Mouse (Mus musculus): ENCODE measurements around the gene Tceanc2. TPM values are rescaled to one million over a fixed set of nuclear protein-coding genes. Genes with fewer than 3 reads are reported as not detected.
A peak's percentile ranks its signal among the peaks of the same experiment; 100 is the strongest.

Tceanc2 gene
- total RNA-seq, 1 experiment from 2014 or later, result 27.9 TPM

DNA sequence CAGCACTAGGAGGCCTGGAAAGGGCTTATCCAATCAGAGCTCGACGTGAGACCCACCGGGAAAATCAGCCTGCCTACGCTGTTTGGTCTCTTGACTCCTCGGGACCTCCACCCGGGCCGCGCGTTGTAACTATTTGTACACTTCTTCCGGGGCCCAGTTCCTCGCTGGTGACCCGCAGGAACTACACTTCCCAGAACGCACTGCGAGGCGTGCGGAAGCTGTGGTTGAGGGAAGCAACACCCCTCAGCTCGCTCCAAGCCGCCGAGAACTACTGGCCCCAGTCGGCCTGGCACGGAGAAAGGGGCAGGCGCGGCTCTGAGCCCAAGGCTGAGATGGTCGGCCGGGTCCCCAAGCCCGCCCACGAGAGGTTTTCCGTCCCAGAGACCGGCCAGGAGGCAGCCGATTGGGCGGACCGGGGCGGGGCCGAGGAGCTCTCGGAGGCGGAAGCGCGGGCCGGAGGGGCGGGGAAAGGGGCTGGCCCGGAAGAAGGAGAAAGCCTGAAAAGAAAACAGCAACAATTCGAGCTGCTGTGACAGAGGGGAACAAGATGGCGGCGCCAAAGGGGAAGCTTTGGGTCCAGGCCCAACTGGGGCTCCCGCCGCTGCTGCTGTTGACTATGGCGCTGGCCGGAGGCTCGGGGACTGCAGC lies 610 bp downstream of the Tceanc2 start, which contains the start of gene Tmem59:
Tmem59 (plus strand) TSS at position 218 of the 648 bp plus-strand sequence.
- DNase-seq, result peak; percentile 99

DNA sequence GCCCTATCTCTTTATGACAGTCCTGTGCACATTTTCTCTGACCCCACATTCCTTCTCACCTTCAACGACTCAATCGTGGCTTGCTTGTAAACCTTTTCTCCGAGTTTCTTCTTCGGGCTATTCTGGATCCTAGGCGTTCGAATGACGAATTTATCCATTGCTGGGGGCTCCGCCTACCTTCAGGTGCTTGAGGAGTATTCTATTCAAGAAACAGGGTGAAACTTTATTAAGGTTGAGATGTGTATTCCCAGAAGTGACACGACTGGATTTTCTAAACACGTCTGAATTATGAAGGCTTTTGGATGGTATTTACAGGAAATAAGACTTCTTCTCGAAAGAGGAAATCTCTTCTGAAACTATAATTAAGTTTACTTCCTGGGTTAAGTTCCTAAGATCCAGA lies 1.4 kb downstream of the Tceanc2 start:
- DNase-seq, result no peak

DNA sequence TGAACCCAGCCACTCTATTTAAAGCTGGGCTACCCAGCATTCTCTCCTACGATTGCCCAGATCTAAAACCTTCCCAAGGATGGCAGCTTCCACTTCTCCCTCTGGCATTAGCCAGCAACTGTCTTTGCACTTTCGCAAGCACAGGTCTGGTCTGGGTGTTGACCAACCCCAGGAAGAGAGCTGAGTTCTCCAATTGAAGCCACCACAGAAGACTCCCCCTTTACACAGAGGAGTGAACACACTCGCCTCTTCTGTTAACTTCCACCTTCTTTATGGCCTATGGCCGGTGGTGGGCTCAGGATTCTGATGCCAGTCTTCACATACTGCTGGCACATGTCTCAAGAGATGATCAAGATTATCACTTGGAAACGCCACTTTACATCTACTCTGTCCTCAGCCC lies 11.1 kb downstream of the Tceanc2 start:
- DNase-seq, result no peak

DNA sequence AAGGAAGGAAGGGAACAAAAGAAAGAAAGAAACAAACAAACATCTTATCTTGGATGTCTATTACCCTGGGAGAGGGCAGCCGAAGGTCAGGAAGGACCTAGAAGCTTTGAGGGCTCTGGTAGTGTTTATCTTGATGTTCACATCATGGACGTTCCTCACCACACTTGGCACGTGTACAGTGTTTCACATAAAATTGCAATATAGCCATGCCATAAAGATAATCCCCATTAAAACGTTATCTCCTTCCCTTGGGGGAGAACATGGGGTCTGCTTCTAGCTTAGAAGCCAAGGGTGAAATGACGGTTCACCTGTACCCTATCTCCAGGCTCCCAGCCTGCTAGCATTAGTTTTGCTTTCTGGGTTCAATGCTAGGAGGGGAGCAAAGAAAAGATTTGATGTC lies 12.2 kb downstream of the Tceanc2 start:
- DNase-seq, result no peak

DNA sequence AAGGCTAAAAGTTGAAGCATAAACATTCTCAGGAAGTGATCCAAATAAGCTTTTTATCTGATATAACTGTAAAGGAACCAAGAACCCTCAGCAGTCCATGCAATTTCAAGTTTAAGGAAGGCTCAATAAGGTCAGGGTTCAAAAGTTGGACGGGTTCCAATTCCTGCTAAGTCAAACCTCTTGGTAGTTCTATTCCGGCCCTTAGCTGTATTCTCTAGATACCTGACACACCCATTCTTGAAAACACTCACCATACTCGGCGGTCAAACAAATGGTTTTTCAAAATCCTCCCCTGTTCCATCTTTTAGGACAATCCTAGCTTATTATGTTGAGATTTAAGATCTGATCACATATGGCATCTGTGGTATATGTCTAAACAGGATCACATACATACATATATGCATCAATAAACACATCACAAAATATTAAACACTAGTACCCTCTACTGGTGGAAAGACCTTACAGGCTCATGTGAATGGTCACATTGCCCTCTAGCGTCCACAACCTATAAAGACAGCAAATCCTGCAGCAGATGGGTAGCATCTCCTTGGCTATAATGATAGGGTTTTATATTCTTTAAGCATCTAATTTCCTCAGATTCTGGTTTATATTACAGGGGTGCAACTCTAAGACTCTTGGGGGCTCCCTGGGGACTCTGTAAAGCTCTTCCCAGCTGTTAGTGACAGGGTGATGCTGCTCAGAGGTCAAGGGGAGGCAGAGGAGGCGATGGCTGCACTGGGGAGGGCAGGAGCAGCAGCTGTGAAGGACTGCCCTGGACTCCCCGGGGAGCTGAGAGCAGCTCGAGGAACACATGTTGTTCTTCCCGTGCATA lies 14.9 kb downstream of the Tceanc2 start:
- peak; percentile 81 for DNase-seq

DNA sequence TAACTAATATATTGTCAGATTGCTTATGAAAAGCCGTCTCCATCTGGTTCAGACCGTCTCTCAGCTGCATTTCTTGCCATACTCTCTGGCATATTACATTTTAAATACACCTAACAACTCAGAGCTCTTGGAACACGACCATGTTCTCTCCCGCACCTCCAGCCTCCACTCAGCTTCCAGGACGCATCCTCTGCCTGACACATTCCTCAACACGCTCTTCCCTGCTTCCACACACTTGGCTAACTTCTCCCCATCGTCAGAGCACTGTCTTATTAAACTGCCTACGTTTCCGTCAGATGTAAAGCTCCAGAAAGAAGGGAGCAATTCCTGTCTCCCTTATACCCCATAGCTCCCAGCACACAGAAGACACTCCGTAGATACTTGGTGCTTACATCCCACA lies 15.6 kb downstream of the Tceanc2 start:
- DNase-seq, result no peak

DNA sequence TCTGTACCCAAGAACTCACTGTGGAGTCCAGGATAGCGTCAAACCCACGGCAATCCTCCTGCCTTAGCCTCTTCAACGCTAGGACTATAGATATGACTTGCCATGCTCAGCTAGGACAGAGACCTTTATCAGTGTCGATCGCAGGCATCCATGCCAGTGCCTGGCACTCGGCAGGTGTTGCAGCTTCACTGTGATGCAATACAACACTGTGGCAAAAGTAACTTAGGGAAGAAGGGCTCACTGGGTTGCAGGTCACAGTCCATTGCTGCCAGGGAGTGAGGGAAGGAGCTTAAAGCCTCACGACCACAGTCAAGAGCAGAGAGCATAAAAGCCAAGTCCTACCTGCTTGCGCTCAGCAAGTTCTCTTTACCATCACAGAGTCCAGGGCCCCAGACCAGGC lies 18.7 kb downstream of the Tceanc2 start:
- DNase-seq, result peak; percentile 41

DNA sequence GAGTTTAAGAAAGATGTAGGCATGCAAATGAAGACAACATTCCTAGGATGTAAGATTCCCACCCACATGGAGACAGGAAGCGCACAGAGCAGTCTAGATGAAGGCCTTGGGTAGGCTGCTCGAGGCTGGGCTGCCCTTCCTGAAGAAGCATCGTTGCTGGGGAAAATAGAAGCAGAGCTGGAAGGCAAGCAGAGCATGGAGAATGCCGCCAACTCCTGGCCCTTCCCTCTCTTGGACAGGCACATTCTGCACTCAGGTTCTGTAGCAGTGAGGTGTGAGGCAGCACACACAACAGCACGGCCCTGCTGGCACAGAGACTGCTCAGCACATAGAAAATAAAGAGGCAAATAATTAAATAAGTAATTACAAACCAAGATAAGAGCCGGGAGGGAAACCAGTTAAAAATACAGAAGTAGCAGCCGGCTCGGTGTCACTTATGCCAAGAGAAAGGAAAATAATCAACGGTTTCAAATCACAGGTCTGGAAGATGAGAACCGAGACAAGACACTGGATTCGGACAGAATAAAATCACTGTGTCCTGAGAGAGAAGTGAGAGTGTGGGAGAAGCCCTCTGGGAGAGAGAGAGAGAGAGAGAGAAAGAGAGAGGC lies 19.6 kb downstream of the Tceanc2 start:
- no peak for DNase-seq

DNA sequence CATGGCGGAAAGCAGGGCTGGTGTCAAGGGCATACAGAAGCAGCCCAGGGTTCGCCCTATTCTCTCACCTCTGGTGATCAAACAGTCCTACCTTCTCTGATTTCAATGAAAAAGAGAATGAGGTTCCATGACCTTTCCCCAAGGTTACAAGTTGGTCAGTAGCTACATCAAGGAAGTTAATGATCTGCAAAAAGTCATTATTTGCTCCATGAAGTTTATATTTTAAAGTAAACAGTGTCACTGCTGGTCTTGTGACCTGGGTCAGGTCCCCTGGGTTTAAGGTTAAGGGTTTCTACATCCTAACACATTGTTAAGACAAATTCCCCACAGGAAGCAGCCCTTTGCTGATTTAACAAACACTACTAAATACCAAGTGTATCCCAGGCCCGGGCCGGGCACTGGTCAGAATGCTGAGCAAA lies 21.9 kb downstream of the Tceanc2 start:
- DNase-seq, result no peak

DNA sequence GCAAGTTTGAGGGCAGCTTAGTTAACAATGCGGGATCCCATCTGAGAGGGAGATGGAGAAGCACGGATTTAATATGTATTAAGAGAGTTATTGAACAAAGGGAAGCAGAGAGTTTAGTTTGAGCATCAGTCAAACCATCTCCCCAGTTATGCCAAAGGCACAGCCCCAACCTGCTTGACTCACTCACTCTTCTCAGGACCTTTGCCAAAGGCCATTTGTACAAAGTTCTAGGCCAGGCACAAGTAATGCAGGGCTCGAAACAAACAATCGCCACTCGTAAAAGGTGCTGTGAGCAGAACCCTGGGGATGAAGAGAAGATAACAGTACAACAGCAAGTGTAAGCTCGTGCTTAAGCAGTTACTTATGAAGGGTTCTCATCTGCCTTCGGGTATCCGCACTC lies 26.3 kb downstream of the Tceanc2 start:
- DNase-seq, result peak; percentile 27

DNA sequence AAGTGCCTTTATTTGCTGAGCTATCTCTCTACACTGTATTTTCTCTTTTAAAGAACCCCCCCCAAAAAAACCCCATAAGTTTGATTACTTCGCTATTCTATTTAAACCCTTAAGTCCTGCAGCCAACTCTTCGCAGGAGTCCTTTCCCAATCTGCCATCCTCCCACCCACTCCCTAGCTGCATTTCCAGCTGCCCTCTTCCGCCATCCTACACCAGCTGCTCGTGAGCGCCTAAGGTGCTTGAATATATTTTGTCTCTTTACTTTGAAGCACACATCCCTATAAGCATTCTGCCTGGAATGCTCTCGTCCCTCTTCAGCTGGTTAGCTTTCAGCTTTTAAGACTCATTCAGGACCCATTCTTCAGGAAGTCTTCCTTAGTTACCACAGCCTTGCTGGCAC lies 27.9 kb downstream of the Tceanc2 start:
- DNase-seq, result no peak

DNA sequence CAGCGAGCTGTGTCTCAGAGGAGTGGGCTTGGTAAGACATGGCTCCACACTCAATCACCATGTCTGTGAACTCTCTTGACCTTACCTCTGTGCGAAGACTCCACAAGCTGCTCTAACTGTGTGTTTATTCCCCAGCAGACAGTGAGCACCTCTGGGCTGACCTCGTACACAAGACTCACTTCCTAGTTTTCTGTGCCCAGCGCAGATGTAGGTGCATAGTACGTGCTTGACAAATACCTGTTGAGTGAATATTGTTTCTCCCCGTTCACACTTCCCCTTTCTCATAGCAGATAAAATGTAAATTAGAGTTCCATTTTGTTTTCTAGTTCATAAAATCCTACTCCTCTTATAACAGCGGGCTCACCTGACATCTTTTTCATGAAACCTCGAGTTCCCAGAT lies 35.4 kb downstream of the Tceanc2 start:
- no peak for DNase-seq

DNA sequence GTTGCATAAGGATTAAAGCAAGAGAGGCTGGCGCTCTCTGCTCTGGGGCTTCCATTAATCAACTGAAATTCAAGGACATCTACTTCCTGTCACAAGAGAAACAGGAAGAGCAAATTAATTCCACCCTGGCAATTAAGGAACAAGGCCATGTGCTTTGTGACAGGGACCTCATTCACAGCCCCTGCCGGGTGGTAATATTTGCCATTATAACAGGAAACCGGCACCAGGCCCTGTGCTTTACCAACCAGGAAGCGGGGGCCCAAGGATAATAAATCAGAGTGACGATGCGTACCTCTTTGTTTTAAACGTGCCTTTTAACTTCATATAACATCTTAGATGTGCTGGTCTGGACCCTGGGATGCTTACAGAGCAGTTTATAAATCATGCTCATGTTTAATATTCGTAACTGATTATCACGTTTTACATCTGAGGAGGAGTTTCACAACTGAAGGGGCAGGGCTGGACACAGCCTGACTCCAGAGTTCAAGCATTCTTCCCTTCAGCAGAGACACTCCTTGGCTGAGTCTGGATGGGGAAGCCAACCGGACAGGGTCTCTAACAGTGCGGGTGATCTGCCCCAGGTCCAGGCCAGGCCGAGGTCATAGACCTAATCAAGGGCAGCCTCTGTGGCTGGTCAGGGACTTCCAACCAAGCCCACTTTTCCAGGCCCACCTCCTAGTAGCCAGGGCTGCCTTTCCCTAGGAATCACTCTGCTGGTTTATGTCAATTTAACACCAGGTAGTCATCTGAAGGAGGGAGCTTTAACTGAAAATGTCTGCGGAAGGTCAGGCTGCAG lies 38.9 kb downstream of the Tceanc2 start:
- DNase-seq, result peak; percentile 42

DNA sequence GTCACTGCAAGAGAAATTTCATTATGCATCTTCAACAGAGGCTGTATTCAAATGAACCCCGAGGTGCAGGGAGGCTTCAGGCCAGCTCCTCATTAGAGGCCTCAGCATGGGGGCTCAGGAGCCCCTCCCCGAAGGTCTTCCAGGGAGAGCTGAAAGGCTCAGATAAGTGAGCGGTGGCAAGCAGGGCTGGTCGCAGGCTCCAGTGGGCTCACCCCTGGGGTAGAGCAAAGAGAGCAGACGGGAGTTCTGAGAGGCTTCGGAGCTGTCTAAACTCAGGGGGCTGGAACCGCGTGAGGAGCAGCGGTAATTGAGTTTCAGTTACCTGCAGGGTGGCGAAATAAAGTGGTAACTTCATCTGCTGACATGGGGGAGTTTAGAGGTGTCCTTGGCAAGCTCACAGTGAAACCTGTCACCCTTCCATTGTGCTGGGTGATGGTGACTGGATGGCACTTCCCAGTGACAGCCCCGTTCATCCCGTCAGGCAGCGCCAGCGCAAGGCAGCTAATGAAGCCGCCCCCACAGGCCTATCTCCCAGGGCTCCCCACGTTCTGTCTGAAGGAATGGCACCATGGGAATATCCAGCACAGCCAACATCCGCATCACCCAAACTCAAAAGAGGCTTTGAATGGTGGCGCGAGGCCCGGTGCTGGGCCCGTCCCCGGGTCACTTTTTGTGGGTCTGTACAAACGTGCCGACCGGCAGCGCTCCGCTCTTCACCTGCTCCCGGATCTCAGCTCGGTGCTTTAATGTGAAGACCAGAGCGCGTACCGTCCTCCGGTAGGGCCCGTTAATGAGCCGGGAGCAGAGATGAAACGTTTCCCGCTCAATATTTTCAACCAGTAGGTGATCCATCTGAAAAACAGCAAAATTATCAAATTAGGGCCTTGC lies 39.7 kb downstream of the Tceanc2 start:
- no peak for DNase-seq

DNA sequence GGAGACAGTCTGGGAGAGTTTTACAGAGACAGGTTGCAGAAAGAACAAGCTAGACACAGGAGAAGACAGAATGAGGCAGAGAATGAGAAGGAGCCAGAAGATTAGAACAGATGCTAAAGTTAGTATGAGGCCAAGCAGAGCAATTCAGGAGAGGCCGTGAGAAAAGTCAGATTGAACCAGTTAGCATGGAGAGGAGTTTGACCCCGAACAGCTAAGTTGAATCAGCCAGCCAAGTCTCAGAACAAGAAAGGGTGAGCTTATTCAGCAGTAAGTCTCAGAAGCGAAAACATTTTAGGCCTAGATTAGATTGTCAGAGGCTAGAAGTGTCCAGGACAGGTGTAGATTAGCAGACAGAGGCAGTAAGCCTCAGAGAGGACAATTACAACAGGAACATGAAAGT lies 42.4 kb downstream of the Tceanc2 start:
- no peak for DNase-seq

DNA sequence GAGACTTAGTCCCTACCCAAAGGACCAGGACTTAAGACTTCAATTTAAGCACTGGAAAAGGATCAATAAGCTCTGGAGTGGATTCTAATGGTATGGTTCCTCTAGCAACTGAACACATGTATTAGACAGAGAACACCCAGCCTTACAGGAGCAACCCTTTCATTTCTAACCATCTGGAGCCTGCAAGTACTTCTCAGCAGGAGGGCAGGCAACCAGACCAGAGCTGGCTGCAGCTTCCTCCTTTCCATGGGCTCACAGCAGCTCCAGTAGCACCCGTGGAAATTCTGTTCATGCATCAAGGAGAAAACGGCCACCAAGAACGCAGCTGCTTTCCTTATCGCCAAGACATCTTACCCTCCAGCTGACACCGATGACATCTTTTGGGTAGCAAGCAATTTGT lies 43.3 kb downstream of the Tceanc2 start:
- DNase-seq, result no peak

DNA sequence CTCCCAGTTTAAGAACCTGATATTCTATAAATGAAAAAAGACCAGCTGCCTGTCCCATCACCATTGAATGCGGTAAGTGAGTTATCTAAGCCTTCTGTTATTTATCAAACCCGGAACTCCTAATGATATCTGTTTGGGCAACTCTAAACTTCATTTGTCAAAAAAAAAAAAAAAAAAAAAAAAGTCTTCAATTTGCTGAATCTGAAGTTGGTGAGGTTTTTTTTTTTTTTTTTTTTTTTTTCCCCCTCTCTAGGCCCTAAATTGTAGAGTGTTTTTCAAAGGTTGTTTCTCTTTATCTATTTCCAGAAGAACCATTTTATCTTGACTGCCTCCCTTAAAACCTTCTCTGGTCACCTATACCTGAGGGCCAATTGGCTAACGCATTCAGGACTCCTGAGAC lies 44.0 kb downstream of the Tceanc2 start:
- no peak for DNase-seq

DNA sequence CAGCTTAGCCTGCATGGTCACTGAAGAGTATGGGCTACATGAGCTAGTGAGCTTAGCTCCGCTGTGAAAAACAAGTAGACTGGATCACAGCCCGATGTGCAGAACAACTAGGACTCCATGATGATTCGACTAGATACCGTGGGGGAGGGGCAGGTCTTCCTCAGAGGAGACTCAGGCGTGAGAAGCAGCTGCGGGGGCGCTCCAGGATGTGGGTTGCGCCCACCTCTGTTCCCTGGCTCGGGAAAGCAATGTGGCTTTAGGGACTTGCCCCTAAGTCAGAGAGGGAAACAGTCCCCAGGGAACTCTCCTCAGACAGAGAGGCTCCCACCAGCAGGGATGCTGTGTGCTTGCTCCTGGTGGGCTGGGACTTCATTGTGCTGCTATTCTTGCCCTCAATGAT lies 48.4 kb downstream of the Tceanc2 start:
- no peak for DNase-seq

DNA sequence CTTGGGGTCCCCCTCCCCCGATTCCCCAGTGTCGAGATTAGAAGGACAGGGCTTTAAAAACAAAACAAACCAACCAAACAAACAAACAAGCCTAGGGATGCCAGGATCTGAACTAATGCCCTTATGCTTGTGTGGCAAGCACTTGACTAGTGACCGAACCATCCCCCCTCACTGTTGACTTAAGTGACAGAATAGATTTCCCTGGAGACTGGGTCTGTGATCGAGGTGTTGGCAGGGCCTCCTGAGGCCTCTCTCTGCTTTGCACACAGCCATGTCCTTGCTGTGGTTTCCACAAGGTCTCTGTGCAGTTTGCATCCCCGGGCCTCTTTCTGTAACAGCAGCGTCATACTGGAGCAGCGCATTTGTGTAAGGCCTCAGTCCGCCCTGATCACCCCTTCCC lies 49.5 kb downstream of the Tceanc2 start:
- peak; percentile 49 for DNase-seq

DNA sequence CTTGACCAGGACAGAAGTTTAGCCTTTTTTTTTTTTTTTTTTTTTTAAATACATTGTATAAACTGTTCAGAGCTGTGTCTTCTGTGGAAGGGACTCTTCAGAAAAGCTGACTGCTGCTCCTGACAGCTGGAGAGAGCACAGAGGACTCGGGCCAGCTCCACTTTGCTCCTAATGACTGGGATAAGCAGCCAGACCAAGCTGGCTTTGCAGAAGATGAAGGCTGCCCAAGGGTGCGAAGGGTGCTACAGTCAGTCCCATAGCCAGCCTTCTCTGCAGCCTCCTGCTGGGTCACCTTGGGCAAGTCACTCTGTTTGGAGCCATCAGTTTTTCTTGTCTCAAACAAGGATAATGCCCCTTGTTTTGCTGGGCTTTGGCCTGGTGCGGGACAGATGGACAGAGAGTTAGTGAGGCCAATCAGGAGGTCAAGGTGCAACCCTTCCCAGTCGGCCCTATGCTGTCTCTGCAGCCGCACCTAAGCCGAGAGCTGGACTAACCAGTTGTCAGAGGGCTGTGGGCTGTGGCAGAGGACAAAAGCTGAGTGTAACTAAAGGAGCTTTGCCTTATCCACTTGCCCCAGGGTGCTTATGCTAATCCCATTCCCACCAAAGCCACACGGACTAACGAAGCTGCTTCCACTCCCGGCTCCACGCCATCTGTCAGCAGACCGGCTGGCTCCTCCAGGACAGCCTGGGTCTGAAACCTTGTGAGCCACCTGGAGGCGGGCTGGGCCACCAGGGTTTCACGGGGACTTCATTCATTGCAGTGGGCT lies 50.8 kb downstream of the Tceanc2 start:
- DNase-seq, result peak; percentile 25
